Mouse (Mus musculus) liver, adult (tissue): ENCODE measurements around the gene Hsd3b6.

Experiments
- GATA4 ChIP-seq: IDR thresholded peaks from 2 replicates; pipeline ENCODE4 v1.6.1; 2014; ENCODE audit warnings: mild to moderate bottlenecking, low read length; ENCODE audit not compliant: insufficient replicate concordance

Gene Hsd3b6

GRCm38 (mm10) chr3:98814101-98814670 lies at the start of gene Hsd3b6:
Gene Hsd3b6 (minus strand): TSS chr3:98814443.
- no peak for TF ChIP-seq GATA4

GRCm38 (mm10) chr3:98862800-98863199 lies 48.6 kb upstream of the Hsd3b6 start:
- no peak for TF ChIP-seq GATA4

GRCm38 (mm10) chr3:98859576-98859975 lies 45.3 kb upstream of the Hsd3b6 start, which contains the start of gene Hsd3b1:
Gene Hsd3b1 (minus strand): TSS chr3:98859794.
- no peak for TF ChIP-seq GATA4

DNA sequence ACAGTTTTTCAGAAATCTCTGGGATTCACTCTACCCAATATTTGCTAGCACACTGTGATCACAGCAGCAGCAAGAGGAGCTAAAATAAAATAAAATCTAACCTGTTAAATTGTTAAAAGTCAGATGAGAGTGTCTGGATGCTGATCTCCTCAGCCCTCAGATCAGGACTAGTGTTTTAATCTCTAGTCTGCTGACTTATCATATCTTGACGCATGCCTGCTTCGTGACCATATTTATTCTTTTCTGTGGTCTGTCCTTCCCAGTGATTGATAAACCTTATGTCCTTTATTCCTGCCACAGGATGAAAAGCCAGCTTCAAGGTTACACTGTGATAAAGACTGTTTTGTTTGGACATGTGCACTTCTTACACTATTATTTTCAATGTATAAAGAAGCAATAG lies 43.8 kb upstream of the Hsd3b6 start:
- TF ChIP-seq GATA4 = no peak

DNA sequence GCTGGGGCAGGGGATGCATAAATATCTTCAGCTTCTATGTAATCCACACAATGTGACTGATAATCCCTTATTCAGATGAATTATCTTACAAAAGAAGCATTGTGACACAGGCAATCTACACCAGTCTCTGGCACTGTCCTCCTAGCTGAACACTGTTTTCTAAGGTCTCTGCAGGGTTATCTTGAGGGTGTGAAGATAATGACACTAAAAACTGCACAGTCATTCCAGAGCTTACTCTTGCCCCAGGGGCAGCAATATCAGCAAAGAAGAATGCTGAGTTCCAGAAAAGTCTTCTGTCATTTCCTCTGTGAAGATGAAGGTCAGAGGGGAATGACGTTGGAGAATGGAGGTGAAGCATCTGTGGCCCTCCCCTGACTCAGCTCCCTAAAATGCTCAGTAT lies 42.6 kb upstream of the Hsd3b6 start:
- no peak for TF ChIP-seq GATA4

DNA sequence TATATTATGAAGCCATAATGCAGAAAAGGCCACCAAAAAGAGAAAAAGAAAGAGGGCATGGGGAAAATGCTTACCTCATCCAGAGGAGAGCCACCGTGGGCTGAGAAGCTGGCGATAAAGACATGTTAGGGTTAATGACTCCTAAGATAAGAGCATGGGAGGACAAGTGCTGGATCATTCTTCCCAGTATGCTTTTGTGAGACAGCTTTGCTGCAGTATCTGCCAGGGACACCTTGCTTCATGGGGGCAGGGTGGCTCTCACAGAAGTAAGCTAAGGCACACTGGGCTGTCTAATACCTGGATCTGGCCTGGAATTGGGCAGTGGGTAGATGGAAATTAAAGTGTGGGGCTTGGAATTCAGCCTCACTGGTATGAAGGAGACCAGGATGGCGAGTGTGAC lies 40.9 kb upstream of the Hsd3b6 start:
- TF ChIP-seq GATA4 = no peak

DNA sequence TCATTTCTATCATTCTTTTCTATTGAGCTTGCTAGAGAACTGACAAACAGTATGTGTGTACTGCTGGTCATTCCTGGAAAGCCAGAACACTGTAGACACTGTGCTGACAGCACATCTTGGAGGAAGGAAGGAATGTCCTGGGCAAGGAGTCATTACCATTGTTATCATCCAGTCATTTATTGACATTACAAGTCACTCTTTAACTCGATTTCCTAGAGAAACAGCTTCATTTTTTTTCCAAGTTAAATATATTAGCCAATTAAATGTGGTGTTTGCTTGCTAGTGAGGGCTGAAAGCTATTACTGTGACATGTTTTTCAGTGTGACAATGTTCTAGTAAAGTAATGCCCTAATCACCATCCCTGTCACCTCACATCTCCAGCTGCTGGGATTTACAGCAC lies 39.4 kb upstream of the Hsd3b6 start:
- TF ChIP-seq GATA4 = no peak

GRCm38 (mm10) chr3:98853051-98853450 lies 38.8 kb upstream of the Hsd3b6 start:
- no peak for TF ChIP-seq GATA4

- TF ChIP-seq GATA4 = no peak
Observed at GRCm38 (mm10) chr3:98852631-98853030, 38.4 kb upstream of the Hsd3b6 start.

DNA sequence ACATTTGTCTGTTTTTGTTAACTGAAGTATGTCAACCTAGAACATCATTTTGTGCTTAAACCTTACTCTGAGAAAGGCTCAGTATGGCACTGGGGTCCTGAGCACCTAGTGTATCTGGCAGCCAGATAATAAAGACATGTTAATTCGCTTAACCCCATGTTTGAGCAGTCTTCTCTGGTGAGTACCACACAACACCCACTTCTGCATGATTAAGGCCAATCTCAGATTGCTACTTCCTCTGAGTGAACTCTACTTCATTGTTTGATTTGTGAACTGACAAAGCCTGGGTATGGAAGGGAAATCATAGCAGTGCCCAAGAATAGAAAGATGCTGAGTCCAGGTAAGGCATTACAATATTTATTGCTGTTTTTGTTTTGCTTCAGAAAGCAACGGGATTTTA lies 37.6 kb upstream of the Hsd3b6 start:
- TF ChIP-seq GATA4 = no peak

- TF ChIP-seq GATA4 = no peak
Observed at GRCm38 (mm10) chr3:98850262-98850661, 36.0 kb upstream of the Hsd3b6 start.

- no peak for TF ChIP-seq GATA4
Observed at GRCm38 (mm10) chr3:98848898-98849297, 34.7 kb upstream of the Hsd3b6 start.

DNA sequence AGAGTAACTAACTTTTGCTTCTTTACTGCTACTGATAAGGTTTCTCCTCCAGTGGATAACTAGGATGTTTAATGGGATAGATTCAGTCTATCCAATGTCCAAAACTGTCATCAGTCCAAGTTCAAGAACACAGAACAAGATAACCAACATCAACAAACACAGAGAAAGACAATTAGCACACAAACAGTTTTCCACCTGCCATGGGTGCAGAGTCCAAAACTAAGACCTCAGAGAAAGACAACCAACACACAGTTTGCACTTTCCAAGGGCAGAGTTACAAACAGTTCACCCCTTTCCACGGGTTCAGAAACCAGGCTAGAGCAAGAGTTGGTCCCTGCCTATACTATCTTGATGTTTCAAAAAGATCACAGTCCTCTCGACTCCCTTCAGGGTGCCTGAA lies 27.7 kb downstream of the Hsd3b6 start:
- TF ChIP-seq GATA4 = peak; percentile 41; the same call in 1 of the 2 replicates

DNA sequence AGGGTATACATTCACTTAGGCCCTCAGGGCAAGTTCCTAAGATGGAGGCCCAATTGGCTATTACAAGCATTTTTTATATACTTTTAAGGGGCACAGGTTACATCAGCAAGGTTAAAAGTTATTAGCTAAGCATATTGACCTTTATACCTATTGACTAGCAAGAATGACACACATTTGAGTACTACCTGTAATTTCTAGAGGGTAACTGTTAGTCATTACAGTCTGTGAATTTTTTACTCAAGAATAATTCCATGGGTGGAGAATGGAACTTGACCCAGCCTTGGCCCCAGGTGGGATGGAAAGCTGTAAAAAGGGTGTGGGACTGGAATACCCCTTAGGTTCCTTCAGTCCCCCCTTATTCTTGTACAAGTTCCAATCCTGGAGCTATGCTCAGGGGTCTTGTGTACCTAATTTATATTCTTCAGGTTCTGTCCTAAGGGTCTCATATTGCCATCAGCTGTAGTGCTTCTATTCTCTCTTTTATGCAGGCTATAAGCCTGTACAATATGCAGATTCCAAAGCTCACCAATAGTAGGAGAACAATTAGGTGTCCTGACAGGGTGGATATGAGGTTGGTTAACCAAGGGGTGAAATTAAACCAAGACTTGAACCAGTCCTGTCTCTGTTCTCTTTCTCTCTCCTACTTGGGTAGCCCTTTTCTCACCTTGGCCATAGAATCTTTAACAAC lies 31.9 kb downstream of the Hsd3b6 start:
- no peak for TF ChIP-seq GATA4

DNA sequence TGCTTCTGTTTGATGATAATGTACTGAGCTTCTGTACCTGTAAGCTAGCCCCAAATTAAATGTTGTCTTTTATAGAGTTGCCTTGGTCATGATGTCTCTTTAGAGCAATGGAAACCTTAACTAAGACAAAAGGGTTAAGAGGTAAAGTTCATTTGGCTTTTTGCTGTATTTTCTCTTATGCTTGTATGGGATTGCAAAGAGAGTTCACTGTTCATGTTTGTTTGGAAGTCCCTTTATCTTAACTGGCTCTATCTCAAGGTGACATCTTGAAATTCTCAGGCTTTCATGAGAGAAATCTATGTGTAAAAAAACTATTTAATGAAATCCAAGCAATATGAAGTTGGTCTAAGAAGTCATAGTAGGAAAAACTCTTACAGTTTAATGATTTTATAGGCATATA lies 33.3 kb downstream of the Hsd3b6 start:
- 0 out of 2 replicates have a peak, but pooled peaks have one; percentile 38 for TF ChIP-seq GATA4

GRCm38 (mm10) chr3:98764155-98764554 lies 50.1 kb downstream of the Hsd3b6 start:
- peak; percentile 75; the same call in 1 of the 2 replicates for TF ChIP-seq GATA4

DNA sequence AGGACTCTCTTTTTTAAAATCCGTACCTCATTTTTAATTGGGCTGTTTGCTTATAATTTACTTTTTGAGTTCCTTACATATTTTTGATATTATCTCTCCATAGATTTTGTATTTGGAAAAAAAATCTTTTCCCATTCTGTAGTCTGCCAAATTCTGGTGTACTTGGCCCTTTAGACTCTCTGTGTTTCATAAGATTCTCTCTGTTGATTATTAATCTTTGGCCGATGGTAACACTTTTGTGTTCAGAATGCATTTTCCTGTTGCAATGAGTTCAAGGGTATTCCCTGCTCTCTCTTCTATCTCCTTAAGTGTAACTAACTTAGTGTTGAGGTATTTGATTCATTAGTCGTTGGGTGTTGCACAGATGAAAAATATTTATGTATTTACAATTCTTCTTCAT lies 57.4 kb downstream of the Hsd3b6 start:
- TF ChIP-seq GATA4 = no peak
